In genomic region chr1:38248027-38248426, GRCm38 (mm10) we compare ENCODE assay signal across 9 mouse cellular contexts.
A peak's percentile ranks its signal among the peaks of the same experiment; 100 is the strongest.
DNase-seq lines count a peak whose midpoint lies in the region; ATAC-seq and TF ChIP-seq lines count a peak whose summit lies in the region.
"Had no signal": no experiment of that assay in that cellular context is flagged by ENCODE, and none has a peak within 500 bp of the region (broad histone marks: within the 10 kb centered on the region; RNA-seq: fewer than 3 reads in every experiment).

No protein-coding gene starts in this region.

- no peak for DNase-seq in forebrain, embryonic 10.5 days (ENCODE audit: extremely low spot score, low spot score)
- peak; percentile 17 for DNase-seq in liver, adult 2 months (ENCODE audit: extremely low read depth, low read depth, low spot score)
- DNase-seq in liver, postnatal 0 days = no peak
- no peak for DNase-seq in right cerebral cortex, adult 18-20 months
- no peak for DNase-seq in layer of hippocampus, postnatal 36 days
- DNase-seq: lung, postnatal 14 days had no signal

- no peak overlapping the region for H3K4me2 ChIP-seq in forebrain, embryonic 15.5 days (replicated peaks)
- H3K4me2 ChIP-seq in liver, postnatal 0 days (ENCODE audit: low read depth, low read length) = no peak overlapping the region
- no peak overlapping the region for H3K4me2 ChIP-seq in hindbrain, embryonic 15.5 days
- no peak overlapping the region for H3K4me2 ChIP-seq in neural tube, embryonic 14.5 days (ENCODE audit: low read depth, low read length)

- H3K27ac ChIP-seq in forebrain, embryonic 15.5 days (replicated peaks) = peak overlapping the region; percentile 20
- H3K27ac ChIP-seq in forebrain, embryonic 10.5 days = no peak overlapping the region
- no peak overlapping the region for H3K27ac ChIP-seq in liver, adult 2 months (replicated peaks; ENCODE audit: insufficient read depth, low read depth, low read length)
- H3K27ac ChIP-seq in liver, postnatal 0 days (ENCODE audit: low read depth) = no peak overlapping the region
- H3K27ac ChIP-seq in hindbrain, embryonic 15.5 days (replicated peaks) = peak overlapping the region; percentile 69
- H3K27ac ChIP-seq in neural tube, embryonic 14.5 days (ENCODE audit: low read depth, low read length) = peak overlapping the region; percentile 12; the same call in 1 of the 2 replicates

- TF ChIP-seq EP300 in liver, postnatal 0 days (IDR thresholded peaks at IDR 0.05; ENCODE audit: low read depth) = no peak

- no peak for ATAC-seq in forebrain, embryonic 15.5 days (replicated peaks)
- ATAC-seq in liver, postnatal 0 days = no peak
- ATAC-seq in hindbrain, embryonic 15.5 days (ENCODE audit: low FRiP score, low read depth) = peak; percentile 69; the same call in 1 of the 2 replicates
- 0 out of 2 replicates have a peak, but pooled peaks have one; percentile 28 for ATAC-seq in neural tube, embryonic 14.5 days (ENCODE audit: low read depth)

- WGBS in forebrain, embryonic 15.5 days = 73% methylated on average over 9 of the region's 9 CpGs
- 75% methylated on average over 9 of the region's 9 CpGs for WGBS in forebrain, embryonic 10.5 days
- WGBS in liver, adult 2 months = 69% methylated on average over 9 of the region's 9 CpGs
- whole genome bisulfite sequencing in liver, postnatal 0 days (ENCODE audit: insufficient replicate concordance) = 64% methylated on average over 9 of the region's 9 CpGs
- 25% methylated on average over 9 of the region's 9 CpGs for WGBS in hindbrain, embryonic 15.5 days
- WGBS in neural tube, embryonic 14.5 days = 23% methylated on average over 9 of the region's 9 CpGs

- H3K79me2 ChIP-seq in liver, adult 2 months (ENCODE audit: control insufficient read depth, insufficient read depth, low read length) = no peaks in the 10 kb centered on the region

- no peaks in the 10 kb centered on the region for H3K9me3 ChIP-seq in forebrain, embryonic 15.5 days
- no peaks in the 10 kb centered on the region for H3K9me3 ChIP-seq in forebrain, embryonic 10.5 days
- no peaks in the 10 kb centered on the region for H3K9me3 ChIP-seq in liver, postnatal 0 days (ENCODE audit: low read length)
- H3K9me3 ChIP-seq in hindbrain, embryonic 15.5 days = no peaks in the 10 kb centered on the region
- no peaks in the 10 kb centered on the region for H3K9me3 ChIP-seq in neural tube, embryonic 14.5 days (ENCODE audit: control insufficient read depth, low read length)

- no peak overlapping the region for H3K9ac ChIP-seq in forebrain, embryonic 15.5 days (replicated peaks)
- H3K9ac ChIP-seq in liver, adult 2 months (ENCODE audit: low read depth, low read length) = no peak overlapping the region
- no peak overlapping the region for H3K9ac ChIP-seq in liver, postnatal 0 days (replicated peaks)
- no peak overlapping the region for H3K9ac ChIP-seq in hindbrain, embryonic 15.5 days
- H3K9ac ChIP-seq in neural tube, embryonic 14.5 days (replicated peaks; ENCODE audit: low read depth, low read length) = no peak overlapping the region; the same call in 1 of the 2 replicates

- no peaks in the 10 kb centered on the region for H3K27me3 ChIP-seq in forebrain, embryonic 15.5 days
- no peaks in the 10 kb centered on the region for H3K27me3 ChIP-seq in forebrain, embryonic 10.5 days (ENCODE audit: poor library complexity, severe bottlenecking)
- no peaks in the 10 kb centered on the region for H3K27me3 ChIP-seq in liver, adult 2 months (ENCODE audit: control insufficient read depth, insufficient read depth, low read length)
- no peaks in the 10 kb centered on the region for H3K27me3 ChIP-seq in liver, postnatal 0 days (ENCODE audit: insufficient read depth, low read length)
- no peaks in the 10 kb centered on the region for H3K27me3 ChIP-seq in hindbrain, embryonic 15.5 days
- no peaks in the 10 kb centered on the region for H3K27me3 ChIP-seq in neural tube, embryonic 14.5 days (ENCODE audit: control insufficient read depth, insufficient read depth, low read length)

- TF ChIP-seq POLR2A in liver, adult 2 months (IDR thresholded peaks at IDR 0.05; ENCODE audit: extremely low read depth, insufficient read depth, low read length) = no peak

- peaks cover 8% of the 10 kb centered on the region for H3K4me1 ChIP-seq in forebrain, embryonic 15.5 days
- 0 out of 2 replicates have a peak, but pooled peaks cover 5% of the 10 kb centered on the region for H3K4me1 ChIP-seq in forebrain, embryonic 10.5 days
- H3K4me1 ChIP-seq in liver, adult 2 months (ENCODE audit: control insufficient read depth, insufficient read depth, low read length) = 0 out of 2 replicates have a peak, but pooled peaks cover 2% of the 10 kb centered on the region
- H3K4me1 ChIP-seq in liver, postnatal 0 days (ENCODE audit: insufficient read depth) = no peaks in the 10 kb centered on the region
- peaks cover 19% of the 10 kb centered on the region for H3K4me1 ChIP-seq in hindbrain, embryonic 15.5 days (replicated peaks)
- peaks cover 12% of the 10 kb centered on the region for H3K4me1 ChIP-seq in neural tube, embryonic 14.5 days (ENCODE audit: control insufficient read depth, insufficient read depth, low read length)

- TF ChIP-seq CTCF in liver, adult 2 months (IDR thresholded peaks at IDR 0.05; ENCODE audit: low read depth, low read length) = no peak
- TF ChIP-seq CTCF in liver, postnatal 0 days (IDR thresholded peaks at IDR 0.05; ENCODE audit: low read depth) = no peak

- no peak overlapping the region for H3K4me3 ChIP-seq in forebrain, embryonic 15.5 days
- no peak overlapping the region for H3K4me3 ChIP-seq in forebrain, embryonic 10.5 days
- H3K4me3 ChIP-seq in liver, adult 2 months (ENCODE audit: insufficient read depth, low read depth, low read length) = no peak overlapping the region
- H3K4me3 ChIP-seq in liver, postnatal 0 days (ENCODE audit: low read depth, low read length) = no peak overlapping the region
- H3K4me3 ChIP-seq in hindbrain, embryonic 15.5 days = no peak overlapping the region
- no peak overlapping the region for H3K4me3 ChIP-seq in neural tube, embryonic 14.5 days (ENCODE audit: low read depth, low read length)

- H3K36me3 ChIP-seq in forebrain, embryonic 15.5 days = no peaks in the 10 kb centered on the region
- no peaks in the 10 kb centered on the region for H3K36me3 ChIP-seq in forebrain, embryonic 10.5 days (replicated peaks)
- no peaks in the 10 kb centered on the region for H3K36me3 ChIP-seq in liver, adult 2 months (ENCODE audit: control insufficient read depth, insufficient read depth, low read length)
- no peaks in the 10 kb centered on the region for H3K36me3 ChIP-seq in liver, postnatal 0 days (replicated peaks; ENCODE audit: insufficient read depth, low read length)
- no peaks in the 10 kb centered on the region for H3K36me3 ChIP-seq in hindbrain, embryonic 15.5 days
- no peaks in the 10 kb centered on the region for H3K36me3 ChIP-seq in neural tube, embryonic 14.5 days (ENCODE audit: control insufficient read depth, insufficient read depth, low read length)

Comparison
In these comparisons a context has a peak if more than half of its experiments do, and no peak if none do; other contexts are left out.
1. H3K27ac ChIP-seq: peak in forebrain, embryonic 15.5 days (single experiment), hindbrain, embryonic 15.5 days (single experiment) and neural tube, embryonic 14.5 days (single experiment); none in forebrain, embryonic 10.5 days (single experiment), liver, adult 2 months (single experiment) and liver, postnatal 0 days (single experiment).
2. ATAC-seq: peak in hindbrain, embryonic 15.5 days (single experiment) and neural tube, embryonic 14.5 days (single experiment); none in forebrain, embryonic 15.5 days (single experiment) and liver, postnatal 0 days (single experiment).